Mouse (Mus musculus) cortical plate, adult 2 months (tissue): ENCODE measurements at regions not wholly inside any gene's neighbourhood (a gene's known extent, or its start where the extent isn't known, plus 50 kb on each side); places are given as distances from the start of the nearest gene placed in this dataset.

ENCODE experiments used
- H3K27ac ChIP-seq: fragments of 200-500 bp; 2 replicates; pipeline ENCODE4 v1.5.1; 2012; ENCODE audit warnings: low read length, control low read depth, inconsistent platforms; ENCODE audit not compliant: insufficient read depth
- H3K4me1 ChIP-seq: fragments of 200-500 bp; 2 replicates; pipeline ENCODE4 v1.6.1; 2011; ENCODE audit warnings: low read length; ENCODE audit not compliant: control insufficient read depth, insufficient read depth
- H3K4me3 ChIP-seq: fragments of 200-500 bp; 2 replicates; pipeline ENCODE4 v1.5.1; 2011; ENCODE audit warnings: mild to moderate bottlenecking, low read length, control low read depth; ENCODE audit not compliant: insufficient read depth
- CTCF ChIP-seq: fragments of 200-500 bp; IDR thresholded peaks from 2 replicates; pipeline ENCODE4 v1.5.1; 2011; ENCODE audit warnings: mild to moderate bottlenecking, control low read depth, low read length; ENCODE audit not compliant: insufficient read depth; ENCODE audit errors: extremely low read depth
- POLR2A ChIP-seq: fragments of 200-500 bp; IDR thresholded peaks from 2 replicates; pipeline ENCODE4 v1.6.1; 2011; ENCODE audit warnings: mild to moderate bottlenecking, low read length, control low read depth; ENCODE audit not compliant: insufficient read depth; ENCODE audit errors: extremely low read depth

- TF ChIP-seq CTCF (no peak), POLR2A (no peak)
Measured at GRCm38 (mm10) chr14:102106165-102106564, 376.4 kb downstream of the Lmo7 start.

GRCm38 (mm10) chr14:102094105-102094504, 364.3 kb downstream of the Lmo7 start:
- Histone ChIP-seq H3K27ac (no peak overlapping the region), H3K4me1 (no peaks in the 10 kb centered on the region)
- no peak for TF ChIP-seq POLR2A
- no peak for TF ChIP-seq CTCF

More at GRCm38 (mm10) chr14:102106165-102106564, 376.4 kb downstream of the Lmo7 start:
- Histone ChIP-seq H3K4me3 (no peak overlapping the region), H3K27ac (no peak overlapping the region), H3K4me1 (no peaks in the 10 kb centered on the region)

GRCm38 (mm10) chr14:102092557-102092956, 362.8 kb downstream of the Lmo7 start:
- no peak overlapping the region for H3K27ac ChIP-seq
- H3K4me1 ChIP-seq: no peaks in the 10 kb centered on the region
- no peak for TF ChIP-seq CTCF
- TF ChIP-seq POLR2A: no peak
- no peak overlapping the region for H3K4me3 ChIP-seq

More at GRCm38 (mm10) chr14:102094105-102094504, 364.3 kb downstream of the Lmo7 start:
- H3K4me3 ChIP-seq: no peak overlapping the region

GRCm38 (mm10) chr14:102048932-102049331, 319.2 kb downstream of the Lmo7 start:
- no peak for TF ChIP-seq POLR2A
- no peak for TF ChIP-seq CTCF
- H3K4me1 ChIP-seq: no peaks in the 10 kb centered on the region
- H3K27ac ChIP-seq: no peak overlapping the region
- no peak overlapping the region for H3K4me3 ChIP-seq

GRCm38 (mm10) chr14:102048485-102048884, 318.7 kb downstream of the Lmo7 start:
- no peak overlapping the region for H3K4me3 ChIP-seq
- no peak for TF ChIP-seq CTCF
- TF ChIP-seq POLR2A: no peak
- no peak overlapping the region for H3K27ac ChIP-seq
- H3K4me1 ChIP-seq: no peaks in the 10 kb centered on the region

- Histone ChIP-seq H3K27ac (no peak overlapping the region), H3K4me1 (no peaks in the 10 kb centered on the region), H3K4me3 (no peak overlapping the region)
- TF ChIP-seq POLR2A (no peak), CTCF (no peak)
Measured at GRCm38 (mm10) chr14:102038145-102038544, 308.4 kb downstream of the Lmo7 start.

GRCm38 (mm10) chr14:102037487-102037886, 307.7 kb downstream of the Lmo7 start:
- H3K4me1 ChIP-seq: no peaks in the 10 kb centered on the region
- no peak for TF ChIP-seq POLR2A
- TF ChIP-seq CTCF: no peak
- no peak overlapping the region for H3K27ac ChIP-seq
- no peak overlapping the region for H3K4me3 ChIP-seq

GRCm38 (mm10) chr14:102031047-102031903, 301.5 kb downstream of the Lmo7 start:
- H3K4me3 ChIP-seq: no peak overlapping the region
- no peak overlapping the region for H3K27ac ChIP-seq
- no peaks in the 10 kb centered on the region for H3K4me1 ChIP-seq
- TF ChIP-seq POLR2A: no peak
- no peak for TF ChIP-seq CTCF

- Histone ChIP-seq H3K4me3 (no peak overlapping the region), H3K4me1 (no peaks in the 10 kb centered on the region), H3K27ac (no peak overlapping the region)
- no peak for TF ChIP-seq CTCF
- TF ChIP-seq POLR2A: no peak
Measured at GRCm38 (mm10) chr14:102024646-102025045, 294.9 kb downstream of the Lmo7 start.

GRCm38 (mm10) chr14:102020161-102020605, 290.4 kb downstream of the Lmo7 start:
- TF ChIP-seq CTCF (no peak), POLR2A (no peak)
- Histone ChIP-seq H3K27ac (no peak overlapping the region), H3K4me3 (no peak overlapping the region)

More at GRCm38 (mm10) chr14:102020161-102020605, 290.4 kb downstream of the Lmo7 start:
- H3K4me1 ChIP-seq: no peaks in the 10 kb centered on the region
